Mouse (Mus musculus): ENCODE results near the gene Vmn1r121. TPM values are rescaled to one million over a fixed set of nuclear protein-coding genes. Genes with fewer than 3 reads are reported as not detected.
"Not testable (repeated sequence)": the region's sequence is repeated elsewhere in the genome, so short reads cannot be mapped to it uniquely, and the experiment has no call there.

Gene Vmn1r121
- not detected for polyA plus RNA-seq (2012; fragmentation: generic; extraction: Trizol)

GRCm38 (mm10) chr7:21098413-21098812 is at the start of gene Vmn1r121:
Gene Vmn1r121 (minus strand): TSS chr7:21098513.
- not testable (repeated sequence) for H3K27me3 ChIP-seq (ENCODE audit: control insufficient read depth, insufficient read depth, insufficient read length); H3K36me3 ChIP-seq (ENCODE audit: control insufficient read depth, insufficient read depth); H3K4me3 ChIP-seq; H3ac ChIP-seq (ENCODE audit: control insufficient read depth, insufficient read length); H3K4me2 ChIP-seq (ENCODE audit: low read depth); H3K79me2 ChIP-seq (ENCODE audit: control insufficient read depth, insufficient read depth)

- not testable (repeated sequence) for H3K27me3 ChIP-seq (ENCODE audit: control insufficient read depth, insufficient read depth, insufficient read length); H3ac ChIP-seq (ENCODE audit: control insufficient read depth, insufficient read length); H3K4me2 ChIP-seq (ENCODE audit: low read depth); H3K4me3 ChIP-seq; H3K79me2 ChIP-seq (ENCODE audit: control insufficient read depth, insufficient read depth); H3K36me3 ChIP-seq (ENCODE audit: control insufficient read depth, insufficient read depth)
Measured at GRCm38 (mm10) chr7:21134028-21134427, 35.7 kb upstream of the Vmn1r121 start, which contains the start of gene Vmn1r122. Gene Vmn1r122 (minus strand): TSS chr7:21134128.

DNA sequence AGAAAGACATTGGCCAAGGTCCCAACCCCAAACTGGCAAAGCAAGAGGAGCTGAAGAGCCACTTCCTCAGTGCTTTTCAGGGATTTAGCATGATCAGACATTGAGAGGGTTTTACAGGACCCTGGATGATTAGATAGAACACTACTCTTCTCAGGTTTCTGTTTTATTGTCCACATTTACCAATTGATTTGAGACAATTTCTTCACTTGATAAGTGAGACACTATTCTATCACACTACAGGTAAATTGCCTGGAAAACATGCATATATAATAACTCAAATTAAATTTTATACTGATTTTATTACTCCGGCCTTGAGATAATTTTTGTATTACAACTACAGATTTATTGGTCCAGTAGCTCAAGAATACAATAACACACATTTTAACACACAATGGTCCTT is 44.6 kb downstream of the Vmn1r121 start, which contains the start of gene Vmn1r120:
Vmn1r120 (minus strand) TSS at position 101 of the 400 bp plus-strand sequence.
- H3K36me3 ChIP-seq (ENCODE audit: control insufficient read depth, insufficient read depth); H3ac ChIP-seq (ENCODE audit: control insufficient read depth, insufficient read length); H3K79me2 ChIP-seq (ENCODE audit: control insufficient read depth, insufficient read depth); H3K4me2 ChIP-seq (ENCODE audit: low read depth); H3K4me3 ChIP-seq; H3K27me3 ChIP-seq (ENCODE audit: control insufficient read depth, insufficient read depth, insufficient read length): not testable (repeated sequence)

Other genes with a start within 250 kb of the Vmn1r121 start
- not detected for gene Vmn1r116, start 226.3 kb downstream of the Vmn1r121 start, polyA plus RNA-seq (2012; fragmentation: generic; extraction: Trizol)
- gene Vmn1r117, start 214.4 kb downstream of the Vmn1r121 start, polyA plus RNA-seq (2012; fragmentation: generic; extraction: Trizol): not detected
- gene Vmn1r118, start 186.2 kb downstream of the Vmn1r121 start, polyA plus RNA-seq (2012; fragmentation: generic; extraction: Trizol): not detected
- not detected for gene Vmn1r119, start 86.1 kb downstream of the Vmn1r121 start, polyA plus RNA-seq (2012; fragmentation: generic; extraction: Trizol)
- gene Vmn1r120, start 44.7 kb downstream of the Vmn1r121 start, polyA plus RNA-seq (2012; fragmentation: generic; extraction: Trizol): not detected
- not detected for gene Vmn1r122, start 35.6 kb upstream of the Vmn1r121 start, polyA plus RNA-seq (2012; fragmentation: generic; extraction: Trizol)
- not detected for gene Vmn1r123, start 63.7 kb upstream of the Vmn1r121 start, polyA plus RNA-seq (2012; fragmentation: generic; extraction: Trizol)
- gene Gm5157, start 91.9 kb upstream of the Vmn1r121 start, polyA plus RNA-seq (2012; fragmentation: generic; extraction: Trizol): not detected
- gene Vmn1r124, start 162.1 kb upstream of the Vmn1r121 start, polyA plus RNA-seq (2012; fragmentation: generic; extraction: Trizol): not detected
- gene Vmn1r125, start 173.7 kb upstream of the Vmn1r121 start, polyA plus RNA-seq (2012; fragmentation: generic; extraction: Trizol): not detected
- not detected for gene Vmn1r126, start 203.0 kb upstream of the Vmn1r121 start, polyA plus RNA-seq (2012; fragmentation: generic; extraction: Trizol)
- not detected for gene Vmn1r127, start 221.3 kb upstream of the Vmn1r121 start, polyA plus RNA-seq (2012; fragmentation: generic; extraction: Trizol)